Mouse (Mus musculus) bone marrow, adult 2 months (tissue): ENCODE results near the gene Cybc1.

Source experiments
- CTCF ChIP-seq: fragments of 200-500 bp; IDR thresholded peaks from 2 replicates; pipeline ENCODE4 v1.5.1; 2011; ENCODE audit warnings: low read length, control low read depth; ENCODE audit not compliant: control insufficient read depth, insufficient read depth
- POLR2A ChIP-seq: fragments of 200-500 bp; IDR thresholded peaks from 2 replicates; pipeline ENCODE4 v1.6.1; 2011; ENCODE audit warnings: low read depth, mild to moderate bottlenecking, control low read depth, low read length, borderline replicate concordance; ENCODE audit not compliant: control insufficient read depth

GRCm38 (mm10) chr11:121250196-121250595, 21.1 kb upstream of the Cybc1 start:
- TF ChIP-seq POLR2A (no peak), CTCF (no peak)
